Mouse (Mus musculus) frontal cortex, postnatal 25 days (tissue): ENCODE results near the gene Scp2d1.
"Not testable (repeated sequence)": the region's sequence is repeated elsewhere in the genome, so short reads cannot be mapped to it uniquely, and the experiment has no call there.

ENCODE experiments used
- DNase-seq, 2 experiments: peaks; one replicate each; pipeline ENCODE4 v3.0.0; 2022; ENCODE audit warnings: low spot score in 2 of 2

Gene Scp2d1

DNA sequence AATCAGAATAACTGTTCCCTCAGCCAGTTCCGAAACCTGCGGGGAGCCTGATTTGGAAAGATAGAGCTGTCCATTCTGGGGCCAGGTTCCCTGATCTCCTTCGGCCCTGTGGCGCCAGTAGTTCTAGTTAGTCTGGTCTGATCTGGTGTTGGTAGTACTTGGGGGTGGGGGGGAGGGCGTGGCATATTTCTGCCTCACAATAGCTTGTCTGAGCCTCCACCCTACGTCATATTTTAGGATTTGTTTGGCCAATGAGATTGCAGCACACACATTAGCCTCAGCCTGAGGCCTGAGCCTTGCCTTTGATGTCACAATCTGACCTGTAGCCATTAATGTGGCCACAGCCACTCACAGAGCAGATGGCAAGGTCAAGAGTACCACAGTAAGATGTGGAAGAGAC lies at the start of gene Scp2d1:
Gene Scp2d1, plus strand, starts transcription at position 301 of the 400 bp plus-strand sequence.
- not testable (repeated sequence) for DNase-seq

DNA sequence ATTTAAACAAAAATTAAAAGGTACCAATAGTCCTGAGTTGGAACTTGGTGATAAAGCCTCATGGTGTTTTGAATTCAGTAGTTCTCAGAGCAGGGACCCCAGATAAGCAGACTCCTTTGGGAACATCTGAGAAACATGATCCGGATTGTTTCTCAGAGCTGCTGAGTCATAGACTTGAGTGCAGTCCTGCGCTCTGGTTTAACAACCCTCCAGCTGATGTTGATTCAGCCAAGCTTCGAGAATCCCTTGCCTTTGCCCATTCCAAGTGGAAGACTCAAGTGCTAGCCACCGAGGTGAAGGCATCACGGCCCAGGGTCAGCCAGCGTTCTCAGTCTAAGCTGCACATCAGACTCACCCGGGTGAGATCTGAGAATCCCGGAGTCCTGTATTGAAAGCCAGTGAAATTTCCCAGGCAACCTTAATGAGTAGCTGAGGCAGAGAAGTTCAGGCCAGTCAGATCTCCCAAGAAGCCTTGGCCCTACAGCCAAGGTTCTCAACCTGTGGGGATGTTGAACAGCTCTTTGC lies 48.8 kb upstream of the Scp2d1 start:
- DNase-seq = no peak

DNA sequence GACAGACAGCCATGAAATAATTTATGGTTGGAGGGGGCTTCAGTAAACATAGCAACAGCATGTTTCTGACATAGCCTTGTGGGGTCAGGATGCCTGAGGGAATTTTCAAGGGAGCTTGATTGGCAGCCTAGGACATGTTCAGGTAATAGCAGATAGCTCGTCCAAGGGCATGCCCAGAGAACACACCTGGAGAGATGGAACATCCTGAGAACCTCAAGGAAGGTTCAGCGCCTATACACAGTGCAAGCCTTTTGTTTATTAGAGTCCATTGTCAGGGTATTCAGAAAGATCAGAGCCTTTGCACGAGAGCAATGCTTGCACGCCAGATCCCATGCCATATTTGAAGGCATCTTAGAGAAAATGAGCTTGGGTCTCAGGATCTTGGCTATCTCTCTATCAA lies 47.8 kb upstream of the Scp2d1 start:
- DNase-seq = no peak

DNA sequence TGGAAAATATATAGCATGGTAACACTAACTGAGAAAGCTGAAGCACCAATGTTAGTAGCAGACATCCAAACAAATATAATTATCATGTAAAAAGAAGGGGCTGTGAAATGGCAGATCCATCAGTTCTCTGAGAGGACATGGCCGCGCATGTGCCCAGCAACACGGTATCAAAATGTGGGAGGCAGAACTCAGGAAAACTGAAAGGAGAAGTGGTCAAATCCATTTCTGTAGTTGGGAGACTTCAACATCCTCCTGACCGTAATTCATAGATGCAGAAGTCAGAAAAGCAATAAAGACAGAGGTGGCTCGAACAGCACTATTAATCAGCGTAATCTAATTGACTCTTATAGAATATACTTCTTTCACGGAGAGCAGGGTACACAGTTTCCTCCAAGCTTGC lies 44.2 kb upstream of the Scp2d1 start:
- no peak for DNase-seq

DNA sequence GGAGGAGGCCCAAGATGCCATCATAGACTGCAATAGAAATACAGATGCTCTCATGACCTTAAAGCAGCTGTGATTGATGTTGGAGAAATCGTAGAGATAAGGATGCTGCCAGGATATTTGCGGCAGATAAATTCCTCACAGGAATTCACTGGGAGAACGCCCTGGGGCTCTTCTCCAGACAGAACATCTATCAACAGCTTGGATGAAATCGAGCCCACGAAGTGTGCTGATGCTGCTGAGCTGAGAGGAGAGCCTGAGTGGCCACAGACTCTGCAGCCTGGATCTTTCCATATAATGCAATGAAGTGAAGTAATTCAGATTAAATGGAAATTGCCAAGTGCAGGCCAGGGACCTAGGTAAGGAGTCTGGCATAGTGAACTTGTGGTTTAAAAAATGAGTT lies 42.7 kb upstream of the Scp2d1 start:
- DNase-seq = no peak

DNA sequence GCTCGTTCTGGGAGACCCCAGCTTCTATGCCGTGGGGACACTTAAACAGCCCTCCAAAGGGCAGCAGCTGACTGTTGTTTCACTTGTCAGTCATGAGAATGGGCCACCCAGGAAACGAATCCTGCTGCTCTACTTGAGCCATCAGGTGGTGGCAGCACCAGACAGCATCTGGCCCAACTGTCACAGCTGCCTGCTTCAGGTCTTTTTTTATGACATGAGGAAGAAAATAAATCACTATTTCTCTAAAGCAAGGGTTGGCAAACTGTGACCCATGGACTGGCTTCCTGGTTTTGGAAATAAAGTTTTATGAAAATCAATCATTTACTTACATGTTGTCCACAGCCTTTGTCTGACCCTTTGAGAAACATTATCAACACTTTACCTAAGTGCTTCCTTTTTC lies 41.6 kb upstream of the Scp2d1 start:
- DNase-seq = no peak

DNA sequence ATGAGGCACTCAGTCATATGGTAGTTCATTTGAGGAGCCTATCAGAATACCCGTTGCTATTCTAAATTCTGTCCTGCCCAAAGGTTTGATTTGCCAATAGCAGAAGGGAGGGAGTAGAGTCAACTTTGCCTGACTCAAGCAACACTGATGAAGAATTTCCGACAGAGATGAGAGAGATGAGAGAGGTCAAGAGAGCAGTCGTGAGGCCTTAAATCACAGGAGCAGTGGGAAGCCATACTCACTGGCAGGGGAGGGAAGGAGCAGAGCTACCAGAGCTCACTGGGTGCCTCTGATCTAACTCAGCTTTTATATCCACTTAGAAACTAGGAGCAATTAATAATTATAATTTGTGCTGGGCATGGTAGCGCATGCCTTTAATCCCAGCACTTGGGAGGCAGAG lies 41.0 kb upstream of the Scp2d1 start:
- DNase-seq = no peak

DNA sequence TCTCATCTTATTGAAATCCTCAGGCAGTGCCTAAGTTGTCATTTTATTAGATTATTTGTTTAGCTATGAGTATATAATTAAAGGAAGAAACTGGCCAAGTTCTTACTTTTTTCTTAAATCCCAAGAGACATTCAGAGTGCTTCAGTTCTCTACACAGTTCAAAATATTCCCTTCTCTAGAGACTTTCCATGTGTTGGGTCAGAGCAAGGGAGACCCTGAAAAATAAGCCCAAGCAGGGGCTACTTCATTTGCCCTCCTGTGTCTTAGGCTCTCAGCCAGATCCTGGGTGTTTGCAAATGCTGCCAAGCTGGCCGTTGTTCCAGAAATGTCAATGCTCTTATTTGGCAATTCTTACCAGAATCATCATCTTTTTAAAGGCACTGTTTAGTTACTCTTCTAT lies 40.3 kb upstream of the Scp2d1 start:
- DNase-seq = no peak

DNA sequence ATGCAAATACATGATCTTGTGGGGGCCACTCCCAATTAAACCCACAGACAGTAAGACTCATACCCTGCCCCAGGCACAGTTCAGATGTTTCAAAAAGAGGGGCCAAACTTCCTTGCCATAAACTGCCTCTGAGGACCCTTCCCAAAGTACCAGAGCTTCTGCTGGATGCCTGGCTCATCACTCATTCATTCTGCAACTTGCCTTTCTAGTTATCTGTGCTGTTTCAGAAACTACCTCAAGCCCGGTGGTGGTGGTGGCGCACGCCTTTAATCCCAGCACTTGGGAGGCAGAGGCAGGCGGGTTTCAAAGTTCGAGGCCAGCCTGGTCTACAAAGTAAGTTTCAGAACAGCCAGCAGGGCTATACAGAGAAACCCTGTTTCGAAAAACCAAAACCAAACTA lies 39.6 kb upstream of the Scp2d1 start:
- DNase-seq = no peak

DNA sequence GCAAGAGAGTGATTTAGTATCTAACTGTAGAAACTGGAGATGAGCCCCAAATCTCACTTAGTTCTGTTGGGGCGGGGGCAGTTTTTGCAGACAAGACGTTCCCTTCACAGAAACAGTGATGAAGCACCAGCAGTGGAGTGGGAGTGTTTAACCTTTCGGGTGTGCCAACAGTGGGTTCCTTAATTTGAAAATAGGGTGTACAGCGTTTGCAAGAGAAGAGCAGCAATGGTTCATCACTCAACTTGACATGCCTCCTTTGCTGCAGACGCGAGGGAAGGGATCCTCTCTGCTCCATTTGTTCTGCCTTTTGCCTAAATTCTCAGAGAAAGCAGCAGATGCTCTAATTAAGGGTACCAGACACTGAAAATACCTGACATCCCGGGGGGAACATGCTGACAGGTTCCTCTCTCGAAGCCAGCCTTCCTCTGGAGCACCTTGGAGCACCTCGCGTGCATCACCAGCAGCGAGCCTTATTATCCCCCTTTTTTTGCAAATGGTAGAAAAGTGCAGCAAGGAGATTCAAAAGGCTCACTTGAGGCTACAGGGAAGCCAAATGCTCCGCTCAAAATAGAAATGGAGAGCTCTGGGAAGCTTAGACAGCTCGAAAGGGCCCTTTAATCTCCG lies 31.7 kb upstream of the Scp2d1 start:
- peak; percentile 5 to 13 for DNase-seq

DNA sequence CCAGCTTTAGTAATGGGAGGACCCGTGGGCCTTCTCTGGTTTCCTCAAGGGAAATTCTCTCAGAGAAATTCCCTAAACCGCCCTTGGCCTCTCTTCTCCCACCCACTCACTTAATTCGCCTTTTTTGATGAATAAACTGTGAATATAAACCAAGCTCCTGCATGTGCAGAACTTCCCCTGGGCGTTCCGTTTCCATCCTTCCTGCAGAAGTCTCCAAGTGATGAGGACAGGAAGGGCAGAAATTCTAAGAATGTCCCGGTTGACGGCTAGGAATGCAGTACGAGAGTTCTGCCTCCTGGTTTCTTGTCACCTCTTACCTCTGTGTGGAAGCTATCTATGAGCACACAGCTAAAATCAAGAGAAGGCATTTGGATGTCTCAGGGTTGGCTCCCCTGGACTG lies 25.9 kb upstream of the Scp2d1 start:
- DNase-seq = no peak

DNA sequence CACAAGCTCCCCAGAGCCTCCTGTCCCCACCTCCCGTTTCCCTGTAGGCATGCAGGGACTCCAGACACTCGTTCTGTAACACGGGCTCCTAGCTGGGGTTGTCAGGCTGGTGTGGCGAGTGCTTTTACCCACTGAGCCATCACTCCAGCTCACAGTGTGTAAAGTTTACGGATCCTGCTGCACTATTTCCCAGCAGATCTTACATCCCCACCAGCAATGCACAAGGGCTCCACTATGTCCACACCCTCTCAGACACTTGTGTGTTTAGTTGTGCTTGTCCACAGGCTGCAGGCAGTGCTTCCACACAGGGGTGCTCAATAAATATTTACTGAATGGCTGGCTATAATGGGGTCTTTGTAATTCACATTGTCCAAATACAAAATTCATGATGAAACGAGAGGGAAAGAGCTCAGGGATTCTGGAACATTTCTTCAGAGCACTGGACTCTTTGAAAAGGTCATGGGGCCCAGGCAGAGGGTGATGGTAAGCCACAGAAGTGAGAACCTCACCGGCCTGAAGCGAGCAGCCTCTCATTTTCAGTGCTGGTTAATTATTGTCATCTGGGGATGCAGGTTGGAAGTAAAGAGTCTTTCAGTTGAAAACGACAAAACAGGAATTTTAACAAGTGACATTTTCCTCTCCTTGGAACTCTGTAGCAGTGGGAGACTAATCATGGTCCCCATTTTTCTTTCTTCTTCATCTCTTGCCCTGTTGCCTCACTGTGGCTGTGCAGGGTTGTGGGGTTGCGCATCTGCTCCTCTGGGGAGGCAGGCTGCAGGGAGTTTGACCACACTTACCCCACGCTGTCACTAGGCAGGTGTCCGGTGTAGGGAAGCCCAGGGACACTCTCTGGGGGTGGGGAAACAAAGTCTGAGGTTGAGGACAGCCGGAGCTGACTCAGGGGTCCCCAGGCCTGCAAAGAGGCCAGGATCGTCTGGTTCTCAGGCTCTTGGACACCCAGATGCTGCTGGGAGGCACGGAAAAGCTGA lies 15.4 kb upstream of the Scp2d1 start:
- DNase-seq = no peak

DNA sequence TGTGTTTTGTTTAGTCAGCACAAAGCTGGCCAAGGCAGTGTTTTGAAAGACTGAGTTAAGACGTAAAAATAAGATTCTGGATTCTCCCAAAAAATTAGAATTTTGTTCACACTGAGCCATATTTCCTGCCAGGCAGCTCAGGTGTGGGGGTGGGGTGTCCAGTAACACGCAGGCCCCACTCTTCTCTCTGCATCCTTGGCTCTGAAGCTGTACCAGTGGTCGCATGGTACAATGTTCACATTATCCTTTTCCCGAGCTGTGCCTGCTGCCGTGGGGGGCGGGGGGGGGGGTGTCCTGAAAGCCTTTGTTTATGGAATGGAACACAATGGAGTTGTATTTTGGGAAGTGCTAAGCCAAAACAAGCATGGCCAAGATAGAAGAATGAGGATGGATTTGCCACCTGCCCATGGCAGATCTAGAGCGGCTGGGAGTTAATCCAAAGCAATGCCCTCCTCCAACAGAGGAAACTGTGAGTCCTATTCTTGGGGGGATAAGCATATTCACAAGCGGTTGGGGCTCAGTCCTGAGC lies 5.1 kb downstream of the Scp2d1 start:
- DNase-seq = no peak

DNA sequence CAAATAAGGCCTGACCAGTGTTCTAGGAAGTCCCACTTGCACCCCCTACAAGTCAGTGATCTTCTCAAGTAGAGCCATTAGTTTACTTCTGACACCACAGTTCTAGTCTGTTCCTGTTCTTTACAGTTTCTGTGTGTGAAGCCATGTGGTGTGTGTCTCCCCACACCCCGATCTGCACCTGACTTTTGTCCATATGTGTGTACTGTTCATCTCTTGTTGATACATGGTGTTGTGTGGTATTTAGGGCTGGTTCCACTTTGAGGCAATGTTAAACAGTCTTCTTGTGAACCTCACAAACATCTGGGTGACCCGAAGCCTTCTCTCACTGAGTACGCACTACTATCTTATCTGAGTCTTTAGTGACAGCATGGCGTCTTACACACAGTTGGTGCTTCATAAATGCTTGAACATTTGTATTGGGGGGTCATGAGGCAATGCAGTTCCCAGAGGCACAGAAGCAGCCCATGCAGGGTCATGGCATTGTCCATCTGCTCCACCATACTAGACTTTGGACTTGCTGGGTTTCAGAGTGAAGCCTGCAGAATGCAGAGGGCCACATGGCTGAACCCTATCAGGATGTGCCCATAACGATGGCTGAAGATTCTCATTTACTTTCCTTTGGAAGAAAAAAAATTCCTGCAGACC lies 13.3 kb downstream of the Scp2d1 start:
- no peak for DNase-seq

DNA sequence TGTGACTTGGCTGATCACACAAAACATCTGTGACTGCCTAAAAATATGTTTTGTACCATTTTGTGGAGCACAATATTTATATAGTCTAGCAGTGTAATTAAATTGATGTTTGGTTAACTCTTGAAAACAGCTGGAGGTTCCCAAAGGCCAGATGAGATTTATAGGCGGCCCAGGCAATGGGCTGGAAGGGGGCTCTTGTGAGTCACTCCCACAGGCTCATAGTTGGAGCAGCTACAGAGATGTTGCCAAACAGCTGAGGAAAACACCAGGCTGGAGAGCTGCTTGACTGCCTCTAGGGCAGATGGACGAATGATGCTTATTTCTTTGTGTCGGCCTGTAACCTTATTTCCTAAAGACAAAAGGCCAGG lies 13.8 kb downstream of the Scp2d1 start:
- DNase-seq = no peak

DNA sequence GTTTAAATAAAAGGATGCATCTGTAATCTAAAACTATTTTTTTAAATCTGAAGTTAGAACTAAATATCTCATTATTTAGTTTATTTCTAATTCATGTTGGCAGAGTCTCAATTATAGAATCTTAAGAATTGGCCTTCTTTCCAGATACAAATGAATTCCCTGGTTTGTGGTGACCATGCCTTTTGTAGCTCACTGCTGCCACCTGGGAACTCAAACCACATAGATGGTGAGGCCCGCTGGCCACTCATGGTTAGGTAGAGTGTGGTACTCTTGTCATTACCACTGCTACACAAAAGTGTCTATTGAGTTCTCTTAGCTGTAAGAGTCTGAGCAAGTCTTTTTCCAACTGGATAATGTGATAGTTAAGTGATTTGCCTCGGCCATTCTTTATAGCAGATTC lies 45.4 kb downstream of the Scp2d1 start:
- no peak for DNase-seq
